Mouse (Mus musculus): Measurements from ENCODE around the gene Olfr6. TPM values are rescaled to one million over a fixed set of nuclear protein-coding genes. Genes with fewer than 3 reads are reported as not detected.
"Not testable (repeated sequence)": the region's sequence is repeated elsewhere in the genome, so short reads cannot be mapped to it uniquely, and the experiment has no call there.

The Olfr6 gene
- total RNA-seq (2021), result not detected
- long read RNA-seq, experiment 1, result 0 reads
- long read RNA-seq, experiment 2, result 0 reads

GRCm38 (mm10) chr7:106963837-106964236 is at the start of gene Olfr6:
Olfr6 (minus strand) TSS chr7:106963937.
- no peak for DNase-seq
- intact Hi-C loops (cut with DNase I; ENCODE audit: low total_unique reads), result no loop called here

GRCm38 (mm10) chr7:107005972-107006371 is 42.2 kb upstream of the Olfr6 start, which contains the start of gene Olfr2:
Olfr2 (minus strand) TSS chr7:107006072.
- intact Hi-C loops (cut with DNase I; ENCODE audit: low total_unique reads), result no loop called here

GRCm38 (mm10) chr7:107004169-107004568 is 40.4 kb upstream of the Olfr6 start:
- DNase-seq, result no peak
- intact Hi-C loops (cut with DNase I; ENCODE audit: low total_unique reads), result no loop called here

More at GRCm38 (mm10) chr7:107005972-107006371, 42.2 kb upstream of the Olfr6 start, which contains the start of gene Olfr2:
- DNase-seq, result no peak

- intact Hi-C loops (cut with DNase I; ENCODE audit: low total_unique reads), result no loop called here
Measured at GRCm38 (mm10) chr7:107000798-107001197, 37.1 kb upstream of the Olfr6 start.

GRCm38 (mm10) chr7:106985236-106985635 is 21.5 kb upstream of the Olfr6 start:
- no peak for DNase-seq
- intact Hi-C loops (cut with DNase I; ENCODE audit: low total_unique reads), result no loop called here

More at GRCm38 (mm10) chr7:107000798-107001197, 37.1 kb upstream of the Olfr6 start:
- no peak for DNase-seq

GRCm38 (mm10) chr7:106975353-106975752 is 11.6 kb upstream of the Olfr6 start, which contains the start of gene Olfr711:
Olfr711 (minus strand) TSS chr7:106975453.
- DNase-seq, result no peak
- intact Hi-C loops (cut with DNase I; ENCODE audit: low total_unique reads), result no loop called here

- intact Hi-C loops (cut with DNase I; ENCODE audit: low total_unique reads); DNase-seq: not testable (repeated sequence)
Measured at GRCm38 (mm10) chr7:106967503-106967902, 3.8 kb upstream of the Olfr6 start.

GRCm38 (mm10) chr7:106948212-106948611 is 15.5 kb downstream of the Olfr6 start, which contains the start of gene Olfr710:
Olfr710 (minus strand) TSS chr7:106948312.
- DNase-seq, result no peak
- intact Hi-C loops (cut with DNase I; ENCODE audit: low total_unique reads), result no loop called here

- intact Hi-C loops (cut with DNase I; ENCODE audit: low total_unique reads), result no loop called here
- DNase-seq, result no peak
Measured at GRCm38 (mm10) chr7:106932119-106932518, 31.6 kb downstream of the Olfr6 start, which contains the start of gene Olfr709-ps1. Olfr709-ps1 (minus strand) TSS chr7:106932219.

- DNase-seq; intact Hi-C loops (cut with DNase I; ENCODE audit: low total_unique reads): not testable (repeated sequence)
Measured at GRCm38 (mm10) chr7:106920961-106921360, 42.8 kb downstream of the Olfr6 start.

- intact Hi-C loops (cut with DNase I; ENCODE audit: low total_unique reads), result no loop called here
- DNase-seq, result no peak
Measured at GRCm38 (mm10) chr7:106907676-106908075, 56.1 kb downstream of the Olfr6 start, which contains the start of gene Olfr1532-ps1. Olfr1532-ps1 (plus strand) TSS chr7:106908001.

Other genes with a start within 250 kb of the Olfr6 start
- gene Olfr695, start 247.5 kb downstream of the Olfr6 start, total RNA-seq (2021), result not detected
- not detected for gene Olfr697, start 221.5 kb downstream of the Olfr6 start, total RNA-seq (2021)
- not detected for gene Olfr698, start 208.5 kb downstream of the Olfr6 start, total RNA-seq (2021)
- gene Olfr699, start 170.7 kb downstream of the Olfr6 start, total RNA-seq (2021), result not detected
- not detected for gene Olfr700, start 155.1 kb downstream of the Olfr6 start, total RNA-seq (2021)
- not detected for gene Olfr701, start 149.8 kb downstream of the Olfr6 start, total RNA-seq (2021)
- gene Olfr702, start 130.0 kb downstream of the Olfr6 start, total RNA-seq (2021), result not detected
- not detected for gene Olfr703, start 120.6 kb downstream of the Olfr6 start, total RNA-seq (2021)
- not detected for gene Olfr704, start 100.8 kb downstream of the Olfr6 start, total RNA-seq (2021)
- not detected for gene Olfr705, start 87.0 kb downstream of the Olfr6 start, total RNA-seq (2021)
- not detected for gene Olfr706, start 75.8 kb downstream of the Olfr6 start, total RNA-seq (2021)
- gene Olfr707, start 62.7 kb downstream of the Olfr6 start, total RNA-seq (2021), result not detected
- gene Olfr1532-ps1, start 55.9 kb downstream of the Olfr6 start, total RNA-seq (2021), result not detected
- gene Olfr709-ps1, start 31.7 kb downstream of the Olfr6 start, total RNA-seq (2021), result under 1 TPM in 1 of 2 experiments, not detected in 1; 0.04 TPM
- gene Olfr710, start 15.6 kb downstream of the Olfr6 start, total RNA-seq (2021), result not detected
- not detected for gene Olfr711, start 11.5 kb upstream of the Olfr6 start, total RNA-seq (2021)
- not detected for gene Olfr2, start 42.1 kb upstream of the Olfr6 start, total RNA-seq (2021)
- gene Olfr713, start 67.2 kb upstream of the Olfr6 start, total RNA-seq (2021), result not detected
- gene Olfr714, start 107.0 kb upstream of the Olfr6 start, total RNA-seq (2021), result not detected
- not detected for gene Olfr17, start 129.3 kb upstream of the Olfr6 start, total RNA-seq (2021)
- gene Olfr715b, start 146.4 kb upstream of the Olfr6 start, total RNA-seq (2021), result not detected
- not detected for gene Olfr715, start 167.1 kb upstream of the Olfr6 start, total RNA-seq (2021)
- not detected for gene Olfr716, start 174.4 kb upstream of the Olfr6 start, total RNA-seq (2021)
- gene Nlrp14, start 203.1 kb upstream of the Olfr6 start, total RNA-seq (2021), result not detected
- not detected for gene Rbmxl2, start 245.5 kb upstream of the Olfr6 start, total RNA-seq (2021)

Data from gastrocnemius, postnatal 14 days (tissue).